Mouse (Mus musculus): Measurements from ENCODE around the gene Slfn5.
"Not testable (repeated sequence)": the region's sequence is repeated elsewhere in the genome, so short reads cannot be mapped to it uniquely, and the experiment has no call there.

DNA sequence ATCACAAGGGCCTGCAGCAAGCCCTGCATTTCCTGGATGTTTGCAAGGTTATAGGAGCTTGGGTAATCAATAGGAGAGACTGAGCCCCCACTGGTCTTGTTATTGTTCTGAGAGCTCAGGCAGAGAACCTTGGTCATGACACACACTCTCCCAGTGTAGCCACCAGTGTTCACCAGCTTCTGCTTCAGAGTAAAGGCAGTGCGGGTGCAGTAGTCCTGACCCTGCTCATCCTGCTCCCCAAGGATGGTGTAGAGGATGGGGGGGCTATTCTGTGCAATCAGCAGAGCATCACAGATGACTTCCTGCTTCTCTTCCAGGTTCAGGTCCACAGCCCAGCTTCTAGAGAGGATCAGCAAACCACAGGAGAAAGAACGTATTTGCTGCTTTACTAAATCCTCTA lies 31.3 kb downstream of the Slfn5 start:
- TF ChIP-seq CTCF (IDR thresholded peaks at IDR 0.05; ENCODE audit: extremely low read depth, insufficient read depth, insufficient read length, insufficient replicate concordance); POLR2A (IDR thresholded peaks at IDR 0.05; ENCODE audit: low read depth, low read length): not testable (repeated sequence)

All from spleen, adult 2 months (tissue).